Mouse (Mus musculus): ENCODE results near the gene Osm. TPM values are rescaled to one million over a fixed set of nuclear protein-coding genes. Genes with fewer than 3 reads are reported as not detected.

Gene Osm
- 2.7 and 3.3 TPM in 2 replicates for polyA plus RNA-seq (2015; fragmentation: Nextera tagmentation; extraction: Ambion mirVana)

DNA sequence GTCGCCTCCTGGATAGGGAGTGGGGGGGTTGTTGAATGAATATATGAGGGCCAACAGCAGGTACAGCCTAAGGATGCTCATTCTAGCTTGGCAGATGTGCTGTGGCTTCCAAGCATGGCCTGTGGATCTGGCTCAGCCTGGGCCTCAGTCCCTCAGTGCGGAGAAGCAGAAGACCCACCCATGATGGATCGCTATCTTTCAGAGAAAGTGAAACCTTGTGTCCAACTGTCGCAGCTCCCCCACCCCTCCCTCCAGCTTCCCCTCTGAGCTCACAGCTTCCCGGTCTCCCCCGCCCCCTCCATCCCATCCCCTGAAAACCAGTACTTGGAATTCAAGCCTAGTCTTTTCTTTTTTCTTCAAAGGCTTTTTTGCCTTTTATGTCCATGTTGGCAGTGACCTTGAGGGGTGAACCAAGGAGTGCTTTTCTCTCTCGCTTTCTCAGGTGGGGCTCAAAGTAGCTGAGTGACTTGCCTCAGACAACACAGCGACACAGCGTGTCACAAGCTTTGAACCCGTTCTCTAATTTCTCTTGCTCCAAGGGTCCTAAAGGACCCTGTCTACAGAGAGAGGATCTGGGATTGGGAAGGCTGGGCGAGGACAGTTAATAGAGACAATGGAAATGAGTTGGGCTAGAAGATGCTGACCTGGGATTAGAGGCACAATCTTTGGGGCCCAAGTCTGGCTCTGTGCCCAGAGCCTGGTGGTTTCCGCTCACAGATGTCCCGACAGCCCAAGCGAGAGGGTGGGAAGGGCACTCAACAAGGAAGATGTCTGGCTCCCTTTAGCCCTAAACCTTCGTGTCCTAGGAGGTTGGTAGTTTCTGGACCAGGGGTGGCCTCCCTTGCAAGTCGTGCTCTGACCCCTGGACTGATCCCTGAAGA is at the start of gene Osm:
Gene Osm, plus strand, starts transcription at position 756 of the 881 bp plus-strand sequence.

GRCm38 (mm10) chr11:4186486-4187317 is 49.5 kb upstream of the Osm start, which contains the start of gene Tbc1d10a:
Tbc1d10a (plus strand) TSS chr11:4186789.

GRCm38 (mm10) chr11:4217914-4218629 is 18.1 kb upstream of the Osm start, which contains the start of gene Castor1:
Castor1 (plus strand) TSS chr11:4218225.

DNA sequence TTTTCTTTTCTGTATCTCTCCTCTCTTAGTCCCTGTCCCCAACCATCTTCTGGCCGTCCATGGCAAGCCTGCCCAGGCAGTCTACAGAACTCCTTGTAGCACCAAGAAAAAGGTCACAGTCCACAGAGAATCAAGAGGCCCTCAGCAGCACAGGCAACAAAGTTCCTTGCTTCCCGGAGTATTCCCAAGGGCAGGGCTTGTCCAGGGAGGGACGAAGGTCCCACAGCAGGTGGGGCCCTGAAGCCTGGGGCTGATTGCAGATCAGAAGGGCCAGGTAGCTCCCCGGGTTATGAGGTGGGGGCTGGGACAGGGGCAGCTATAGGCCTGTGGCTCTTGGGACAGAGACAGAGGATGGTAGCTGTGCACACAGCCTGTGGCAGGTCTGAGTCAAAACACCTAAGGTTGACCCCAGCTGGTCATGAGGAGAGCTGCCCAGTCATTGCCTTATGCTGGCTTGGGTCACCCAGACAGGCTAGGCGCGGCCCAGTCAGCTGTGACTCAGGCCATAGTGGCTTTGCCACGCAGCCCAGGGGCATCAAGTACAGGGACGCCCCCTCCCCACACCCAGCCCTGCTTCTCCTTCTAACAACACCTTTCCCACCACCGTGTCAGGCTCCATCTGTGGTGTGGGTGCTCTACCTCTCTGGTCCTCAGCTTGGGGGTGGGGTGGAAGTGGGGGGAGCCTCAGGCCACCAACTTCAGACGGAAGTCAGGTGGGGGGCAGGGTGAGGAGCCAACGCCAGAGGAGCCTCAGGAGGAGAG is 20.8 kb downstream of the Osm start, which contains the start of gene Lif:
Gene Lif, plus strand, starts transcription at position 712 of the 762 bp plus-strand sequence.

Other genes with a start within 250 kb of the Osm start
- gene Sec14l4, start 205.0 kb upstream of the Osm start, polyA plus RNA-seq (2015; fragmentation: Nextera tagmentation; extraction: Ambion mirVana), result not detected in 2 replicates
- not detected in 2 replicates for gene Sec14l3, start 171.6 kb upstream of the Osm start, polyA plus RNA-seq (2015; fragmentation: Nextera tagmentation; extraction: Ambion mirVana)
- gene Mtfp1, start 141.0 kb upstream of the Osm start, polyA plus RNA-seq (2015; fragmentation: Nextera tagmentation; extraction: Ambion mirVana), result 18.3 and 19.7 TPM in 2 replicates
- 6.6 and 8.4 TPM in 2 replicates for gene Sec14l2, start 113.0 kb upstream of the Osm start, polyA plus RNA-seq (2015; fragmentation: Nextera tagmentation; extraction: Ambion mirVana)
- gene Rnf215, start 101.2 kb upstream of the Osm start, polyA plus RNA-seq (2015; fragmentation: Nextera tagmentation; extraction: Ambion mirVana), result 9.7 and 13.6 TPM in 2 replicates
- 1.4 and 2.0 TPM in 2 replicates for gene Ccdc157, start 76.1 kb upstream of the Osm start, polyA plus RNA-seq (2015; fragmentation: Nextera tagmentation; extraction: Ambion mirVana)
- gene Sf3a1, start 76.1 kb upstream of the Osm start, polyA plus RNA-seq (2015; fragmentation: Nextera tagmentation; extraction: Ambion mirVana), result 20.2 TPM in 2 replicates
- gene Tbc1d10a, start 49.6 kb upstream of the Osm start, polyA plus RNA-seq (2015; fragmentation: Nextera tagmentation; extraction: Ambion mirVana), result 9.0 and 10.7 TPM in 2 replicates
- 3.7 and 5.0 TPM in 2 replicates for gene Castor1, start 18.2 kb upstream of the Osm start, polyA plus RNA-seq (2015; fragmentation: Nextera tagmentation; extraction: Ambion mirVana)
- 0.20 and 0.27 TPM in 2 replicates for gene Lif, start 21.1 kb downstream of the Osm start, polyA plus RNA-seq (2015; fragmentation: Nextera tagmentation; extraction: Ambion mirVana)
- gene Hormad2, start 204.7 kb downstream of the Osm start, polyA plus RNA-seq (2015; fragmentation: Nextera tagmentation; extraction: Ambion mirVana), result 0.56 and 1.0 TPM in 2 replicates